Mouse (Mus musculus) forebrain, embryonic 11.5 days (tissue): Measurements from ENCODE around the gene Olfr1250. TPM values are rescaled to one million over a fixed set of nuclear protein-coding genes. Genes with fewer than 3 reads are reported as not detected.
"Not testable (repeated sequence)": the region's sequence is repeated elsewhere in the genome, so short reads cannot be mapped to it uniquely, and the experiment has no call there.

Experiments
- ATAC-seq: fragments of 200-750 bp; cut with Nextera tagmentation; replicated peaks from 2 replicates; pipeline ENCODE4 v1.8.0; 2017; ENCODE audit warnings: moderate TSS enrichment; ENCODE audit not compliant: low FRiP score
- DNase-seq: peaks from one replicate; pipeline ENCODE4 v3.0.0-alpha.2; 2017; ENCODE audit warnings: low spot score
- H3K27ac ChIP-seq: fragments of 300-500 bp; sonication (generic); 2 replicates; pipeline ENCODE4 v1.5.1; 2014; ENCODE audit warnings: low read depth, low read length
- H3K27me3 ChIP-seq: fragments of 300-500 bp; sonication (generic); 2 replicates; pipeline ENCODE4 v1.6.1; 2014; ENCODE audit warnings: mild to moderate bottlenecking, low read length, mixed read lengths; ENCODE audit not compliant: control insufficient read depth, insufficient read depth
- H3K36me3 ChIP-seq: fragments of 300-500 bp; sonication (generic); 2 replicates; pipeline ENCODE4 v1.6.1; 2014; ENCODE audit warnings: mild to moderate bottlenecking, low read length, moderate library complexity, mixed read lengths; ENCODE audit not compliant: control insufficient read depth, insufficient read depth
- H3K4me1 ChIP-seq: fragments of 300-500 bp; sonication (generic); replicated peaks from 2 replicates; pipeline ENCODE4 v1.6.1; 2014; ENCODE audit warnings: low read length, mixed read lengths; ENCODE audit not compliant: control insufficient read depth, insufficient read depth
- H3K4me2 ChIP-seq: fragments of 300-500 bp; sonication (generic); 2 replicates; pipeline ENCODE4 v1.6.1; 2014; ENCODE audit warnings: low read depth, mild to moderate bottlenecking, low read length, moderate library complexity, mixed read lengths; ENCODE audit not compliant: severe bottlenecking
- H3K4me3 ChIP-seq: fragments of 300-500 bp; sonication (generic); 2 replicates; pipeline ENCODE4 v1.5.1; 2014; ENCODE audit warnings: low read depth, low read length
- H3K9ac ChIP-seq: fragments of 300-500 bp; sonication (generic); 2 replicates; pipeline ENCODE4 v1.6.1; 2014; ENCODE audit warnings: low read length
- H3K9me3 ChIP-seq: fragments of 300-500 bp; sonication (generic); 2 replicates; pipeline ENCODE4 v1.6.1; 2016; ENCODE audit warnings: low read length, mixed read lengths; ENCODE audit not compliant: control insufficient read depth
- WGBS: fragments of 180-500 bp; shearing (Covaris S2); extraction: QIAGEN DNeasy Blood & Tissue Kit; methylation state at CpG from one replicate; pipeline ENCODE4 v1.1.7; 2014; 5-methylcytosine and 5-hydroxymethylcytosine counted together
- polyA plus RNA-seq: library from polyadenylated mRNA; unstranded; fragments of >200 nt; fragmentation: Nextera tagmentation; extraction: Ambion mirVana; gene quantifications from 2 replicates; pipeline ENCODE4 v1.2.1, GENCODE M21; 2014

Gene Olfr1250
- polyA plus RNA-seq, result not detected in 2 replicates

DNA sequence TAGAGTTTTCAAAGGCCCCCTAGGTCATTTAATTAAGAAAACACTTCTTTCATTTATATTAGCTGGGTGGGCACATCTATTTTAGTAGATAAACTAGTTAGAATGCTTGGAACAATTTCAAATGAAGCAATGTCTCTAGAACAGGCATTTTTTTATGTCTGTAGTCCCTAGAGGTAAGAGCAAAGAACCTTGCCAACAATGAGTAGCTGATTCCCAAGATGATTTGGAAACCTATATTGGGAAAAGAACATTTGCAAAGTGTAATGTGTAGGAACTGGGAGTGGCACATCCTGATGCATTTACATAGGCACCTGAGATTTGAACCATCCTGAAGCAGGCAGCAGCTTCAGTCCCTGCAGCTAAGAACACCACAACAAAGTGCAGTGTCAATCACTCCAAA, at the start of gene Olfr1250:
Gene Olfr1250 (minus strand): TSS at position 101 of the 400 bp plus-strand sequence.
- ATAC-seq (no peak), DNase-seq (no peak)
- H3K4me1 ChIP-seq, result no peaks in the 10 kb centered on the region
- no peaks in the 10 kb centered on the region for H3K36me3 ChIP-seq
- no peaks in the 10 kb centered on the region for H3K9me3 ChIP-seq
- no peak within 1 kb of the TSS for H3K27ac ChIP-seq
- H3K9ac ChIP-seq, result no peak within 1 kb of the TSS
- H3K27me3 ChIP-seq, result no peaks in the 10 kb centered on the region
- no peak within 1 kb of the TSS for H3K4me2 ChIP-seq
- no peak within 1 kb of the TSS for H3K4me3 ChIP-seq

DNA sequence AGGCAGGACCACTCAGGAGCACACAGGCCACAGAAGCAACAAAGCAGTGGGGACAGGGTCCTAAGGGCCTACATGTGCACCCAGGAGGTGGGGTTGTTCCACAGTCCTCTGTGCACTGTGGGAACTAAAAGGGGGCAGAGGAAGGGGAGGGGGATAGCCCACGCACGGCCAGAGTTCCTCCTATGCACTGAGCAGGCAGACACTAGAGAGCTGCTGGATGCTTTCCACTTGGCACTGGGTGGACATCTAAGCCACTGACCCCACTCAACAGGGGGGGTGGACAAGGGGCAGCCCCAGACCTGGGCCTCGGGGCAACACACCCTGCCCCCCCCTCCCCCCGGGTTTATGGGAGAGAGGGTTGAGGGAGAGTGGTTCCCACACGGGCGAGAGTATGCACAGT, 30.7 kb upstream of the Olfr1250 start:
- no peaks in the 10 kb centered on the region for H3K4me1 ChIP-seq
- no peaks in the 10 kb centered on the region for H3K9me3 ChIP-seq
- H3K9ac ChIP-seq, result no peak overlapping the region
- ATAC-seq (0 out of 2 replicates have a peak, but pooled peaks have one; percentile 30), DNase-seq (no peak)
- WGBS, result 82% methylated on average over 6 of the region's 6 CpGs
- H3K36me3 ChIP-seq, result no peaks in the 10 kb centered on the region
- H3K27me3 ChIP-seq, result no peaks in the 10 kb centered on the region
- no peak overlapping the region for H3K4me2 ChIP-seq
- H3K4me3 ChIP-seq, result no peak overlapping the region
- no peak overlapping the region for H3K27ac ChIP-seq

DNA sequence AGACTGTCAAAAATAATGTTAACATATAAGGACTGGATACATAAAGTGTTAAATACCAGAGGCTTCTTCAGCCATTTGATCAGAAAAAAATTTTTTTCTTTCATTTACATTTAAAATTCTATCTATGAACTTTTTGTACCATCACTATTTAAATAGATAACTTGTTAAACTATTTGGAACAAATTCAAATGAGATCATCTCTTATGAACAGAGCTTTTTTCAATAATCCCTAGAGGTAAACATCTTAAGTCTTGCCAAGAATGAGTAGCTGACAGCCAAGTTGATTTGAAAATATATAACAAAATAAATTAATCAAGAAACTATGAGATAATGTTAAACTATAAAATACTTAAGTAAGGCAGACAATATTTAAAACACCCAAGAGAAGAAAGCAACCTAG, 10.6 kb upstream of the Olfr1250 start, which contains the start of gene Olfr1251:
Gene Olfr1251 (minus strand): TSS at position 101 of the 400 bp plus-strand sequence.
- ATAC-seq, result no peak
- H3K9me3 ChIP-seq, result no peaks in the 10 kb centered on the region
- no peaks in the 10 kb centered on the region for H3K27me3 ChIP-seq
- no peaks in the 10 kb centered on the region for H3K36me3 ChIP-seq
- H3K4me3 ChIP-seq, result no peak within 1 kb of the TSS
- no peak within 1 kb of the TSS for H3K27ac ChIP-seq
- no peak within 1 kb of the TSS for H3K4me2 ChIP-seq
- DNase-seq, result no peak
- H3K9ac ChIP-seq, result no peak within 1 kb of the TSS
- no peaks in the 10 kb centered on the region for H3K4me1 ChIP-seq

DNA sequence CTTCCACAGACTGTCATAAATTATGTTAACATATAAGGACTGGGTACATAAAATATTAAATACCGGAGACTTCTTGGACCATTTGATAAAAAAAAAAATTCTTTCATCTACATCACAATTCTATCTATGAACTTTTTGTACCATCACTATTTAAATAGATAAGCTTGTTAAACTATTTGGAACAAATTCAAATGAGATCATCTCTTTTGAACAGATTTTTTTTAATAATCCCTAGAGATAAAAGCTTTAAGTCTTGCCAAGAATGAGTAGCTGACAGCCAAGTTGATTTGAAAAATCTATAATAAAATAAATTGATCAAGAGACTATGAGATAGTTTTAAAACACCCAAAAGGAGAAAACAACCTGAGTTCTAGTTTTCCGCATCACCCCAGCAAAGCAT, 26.4 kb downstream of the Olfr1250 start, which contains the start of gene Olfr1249:
Gene Olfr1249 (minus strand): TSS at position 101 of the 400 bp plus-strand sequence.
- no peak for ATAC-seq

DNA sequence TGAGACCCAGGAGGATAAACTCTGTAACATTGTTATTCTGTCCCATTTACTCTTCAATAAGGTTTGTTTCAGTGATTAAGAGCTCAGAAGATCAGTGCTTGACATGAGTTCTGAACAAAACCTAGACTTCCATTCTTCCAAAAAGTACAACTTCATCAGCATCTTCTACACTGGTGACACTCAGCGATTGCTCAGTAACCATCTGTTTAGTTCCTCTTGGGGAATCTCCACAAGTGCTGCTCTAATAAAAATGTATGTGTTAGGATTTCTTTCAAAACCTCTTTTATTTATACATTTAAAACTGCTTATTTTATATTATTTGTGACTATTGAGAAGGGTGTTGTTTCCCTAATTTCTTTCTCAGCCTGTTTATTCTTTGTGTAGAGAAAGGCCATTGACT, 43.1 kb downstream of the Olfr1250 start, which contains the start of gene Olfr1248:
Gene Olfr1248 (minus strand): TSS at position 101 of the 400 bp plus-strand sequence.
- H3K27me3 ChIP-seq, H3K27ac ChIP-seq, H3K4me2 ChIP-seq, H3K36me3 ChIP-seq, H3K9me3 ChIP-seq, H3K4me1 ChIP-seq, ATAC-seq, DNase-seq, H3K4me3 ChIP-seq, H3K9ac ChIP-seq: not testable (repeated sequence)
- WGBS, result 97% methylated on average over 1 of the region's 1 CpGs

More for the DNA sequence above, 26.4 kb downstream of the Olfr1250 start, which contains the start of gene Olfr1249:
- Histone ChIP-seq H3K9me3 (no peaks in the 10 kb centered on the region), H3K4me3 (no peak within 1 kb of the TSS), H3K4me2 (no peak within 1 kb of the TSS), H3K4me1 (no peaks in the 10 kb centered on the region), H3K27me3 (no peaks in the 10 kb centered on the region), H3K36me3 (no peaks in the 10 kb centered on the region), H3K27ac (no peak within 1 kb of the TSS), H3K9ac (no peak within 1 kb of the TSS)
- no peak for DNase-seq
- WGBS, result 96% methylated on average over 2 of the region's 2 CpGs

DNA sequence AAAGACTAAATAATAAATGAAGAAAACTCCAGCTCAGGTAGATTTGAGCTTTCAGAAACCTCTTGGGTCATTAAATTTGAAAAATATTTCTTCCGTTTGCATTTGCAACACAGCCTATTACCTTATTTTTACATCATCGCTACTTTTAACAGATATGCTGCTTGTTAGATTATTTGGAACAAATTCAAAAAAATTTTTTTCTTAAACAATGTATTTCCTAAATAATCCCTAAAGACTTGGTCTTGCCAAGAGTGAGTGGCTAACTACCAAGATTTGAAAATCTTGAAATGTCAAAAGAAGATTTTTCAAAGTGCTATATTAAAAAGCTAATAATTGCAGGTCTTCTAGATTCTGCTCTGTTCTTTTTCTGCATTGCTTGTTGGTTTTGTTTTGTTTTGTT, 47.2 kb downstream of the Olfr1250 start, which contains the start of gene Olfr1247:
Gene Olfr1247 (minus strand): TSS at position 101 of the 400 bp plus-strand sequence.
- Histone ChIP-seq H3K27me3 (no peaks in the 10 kb centered on the region), H3K27ac (no peak within 1 kb of the TSS), H3K36me3 (no peaks in the 10 kb centered on the region), H3K9ac (no peak within 1 kb of the TSS), H3K4me2 (no peak within 1 kb of the TSS), H3K4me3 (no peak within 1 kb of the TSS), H3K9me3 (no peaks in the 10 kb centered on the region), H3K4me1 (no peaks in the 10 kb centered on the region)
- 93% methylated on average over 2 of the region's 2 CpGs for WGBS
- ATAC-seq (no peak), DNase-seq (no peak)

Other genes with a start within 250 kb of the Olfr1250 start
- not detected in 2 replicates for gene Olfr1239, start 241.1 kb downstream of the Olfr1250 start, polyA plus RNA-seq
- gene Olfr1240, start 218.5 kb downstream of the Olfr1250 start, polyA plus RNA-seq, result not detected in 2 replicates
- not detected in 2 replicates for gene Olfr1241, start 174.3 kb downstream of the Olfr1250 start, polyA plus RNA-seq
- gene Olfr1242, start 163.1 kb downstream of the Olfr1250 start, polyA plus RNA-seq, result not detected in 2 replicates
- gene Olfr1243, start 130.0 kb downstream of the Olfr1250 start, polyA plus RNA-seq, result not detected in 2 replicates
- gene Olfr1245, start 83.0 kb downstream of the Olfr1250 start, polyA plus RNA-seq, result not detected in 2 replicates
- gene Olfr1246, start 68.3 kb downstream of the Olfr1250 start, polyA plus RNA-seq, result not detected in 2 replicates
- gene Olfr1247, start 47.3 kb downstream of the Olfr1250 start, polyA plus RNA-seq, result not detected in 2 replicates
- gene Olfr1248, start 43.2 kb downstream of the Olfr1250 start, polyA plus RNA-seq, result not detected in 2 replicates
- gene Olfr1249, start 26.5 kb downstream of the Olfr1250 start, polyA plus RNA-seq, result not detected in 2 replicates
- gene Olfr1251, start 10.5 kb upstream of the Olfr1250 start, polyA plus RNA-seq, result not detected in 2 replicates
- not detected in 2 replicates for gene Olfr1252, start 63.5 kb upstream of the Olfr1250 start, polyA plus RNA-seq
- not detected in 2 replicates for gene Olfr1253, start 95.6 kb upstream of the Olfr1250 start, polyA plus RNA-seq
- gene Olfr1254, start 132.2 kb upstream of the Olfr1250 start, polyA plus RNA-seq, result not detected in 2 replicates
- gene Olfr1255, start 150.6 kb upstream of the Olfr1250 start, polyA plus RNA-seq, result not detected in 2 replicates
- gene Olfr1256, start 180.1 kb upstream of the Olfr1250 start, polyA plus RNA-seq, result not detected in 2 replicates
- not detected in 2 replicates for gene Olfr48, start 186.7 kb upstream of the Olfr1250 start, polyA plus RNA-seq
- not detected in 2 replicates for gene Olfr1257, start 217.0 kb upstream of the Olfr1250 start, polyA plus RNA-seq